Mouse (Mus musculus) embryonic facial prominence, embryonic 12.5 days (tissue): ENCODE measurements around the gene Dnajc12. TPM values are rescaled to one million over a fixed set of nuclear protein-coding genes. Genes with fewer than 3 reads are reported as not detected.
A peak's percentile ranks its signal among the peaks of the same experiment; 100 is the strongest.
"Not testable (repeated sequence)": the region's sequence is repeated elsewhere in the genome, so short reads cannot be mapped to it uniquely, and the experiment has no call there.

Experiments used
- ATAC-seq: fragments of 200-750 bp; cut with Nextera tagmentation; 2 replicates; pipeline ENCODE4 v1.8.0; 2017; ENCODE audit not compliant: insufficient number of reproducible peaks, insufficient read depth, low FRiP score, low TSS enrichment
- H3K27ac ChIP-seq: fragments of 300-500 bp; sonication (generic); 2 replicates; pipeline ENCODE4 v1.5.1; 2016; ENCODE audit warnings: mild to moderate bottlenecking
- H3K27me3 ChIP-seq: fragments of 300-500 bp; sonication (generic); 2 replicates; pipeline ENCODE4 v1.6.1; 2016; ENCODE audit warnings: mild to moderate bottlenecking, moderate library complexity
- H3K36me3 ChIP-seq: fragments of 300-500 bp; sonication (generic); 2 replicates; pipeline ENCODE4 v1.6.1; 2016; ENCODE audit warnings: mild to moderate bottlenecking
- H3K4me1 ChIP-seq: fragments of 300-500 bp; sonication (generic); 2 replicates; pipeline ENCODE4 v1.6.1; 2016
- H3K4me2 ChIP-seq: fragments of 300-500 bp; sonication (generic); replicated peaks from 2 replicates; pipeline ENCODE4 v1.6.1; 2016; ENCODE audit warnings: mild to moderate bottlenecking, moderate library complexity
- H3K4me3 ChIP-seq: fragments of 300-500 bp; sonication (generic); 2 replicates; pipeline ENCODE4 v1.5.1; 2016; ENCODE audit warnings: mild to moderate bottlenecking
- H3K9ac ChIP-seq: fragments of 300-500 bp; sonication (generic); 2 replicates; pipeline ENCODE4 v1.6.1; 2016; ENCODE audit warnings: mild to moderate bottlenecking, moderate library complexity
- H3K9me3 ChIP-seq: fragments of 300-500 bp; sonication (generic); 2 replicates; pipeline ENCODE4 v1.6.1; 2016; ENCODE audit warnings: mild to moderate bottlenecking, moderate library complexity
- WGBS: fragments of 180-500 bp; shearing (Covaris S2); methylation state at CpG from one replicate; pipeline ENCODE4 v1.1.7; 2016; 5-methylcytosine and 5-hydroxymethylcytosine counted together
- polyA plus RNA-seq: library from polyadenylated mRNA; unstranded; fragments of >200 nt; fragmentation: Nextera tagmentation; extraction: Ambion mirVana; gene quantifications from 2 replicates; pipeline ENCODE4 v1.2.1, GENCODE M21; 2016

The Dnajc12 gene
- polyA plus RNA-seq, 1 experiment from 2014 or later: 11.0 TPM

GRCm38 (mm10) chr10:63360502-63360901 lies 21.7 kb upstream of the Dnajc12 start:
- no peak overlapping the region for H3K4me2 ChIP-seq
- no peak for ATAC-seq
- 42% methylated on average over 1 of the region's 1 CpGs for WGBS
- H3K9ac ChIP-seq: no peak overlapping the region
- no peaks in the 10 kb centered on the region for H3K27me3 ChIP-seq
- H3K36me3 ChIP-seq: no peaks in the 10 kb centered on the region
- no peaks in the 10 kb centered on the region for H3K4me1 ChIP-seq
- no peak overlapping the region for H3K4me3 ChIP-seq
- H3K9me3 ChIP-seq: no peaks in the 10 kb centered on the region
- H3K27ac ChIP-seq: no peak overlapping the region

- Histone ChIP-seq H3K9ac (no peak overlapping the region), H3K27me3 (no peaks in the 10 kb centered on the region), H3K27ac (no peak overlapping the region), H3K9me3 (no peaks in the 10 kb centered on the region), H3K4me2 (peak overlapping the region; percentile 11; the same call in 1 of the 2 replicates), H3K4me1 (no peaks in the 10 kb centered on the region), H3K36me3 (no peaks in the 10 kb centered on the region), H3K4me3 (no peak overlapping the region)
- no peak for ATAC-seq
- 56% methylated on average over 7 of the region's 7 CpGs for whole genome bisulfite sequencing
Measured at GRCm38 (mm10) chr10:63365918-63366455, 16.3 kb upstream of the Dnajc12 start.

GRCm38 (mm10) chr10:63367386-63367785 lies 14.9 kb upstream of the Dnajc12 start:
- 69% methylated on average over 6 of the region's 6 CpGs for WGBS
- Histone ChIP-seq H3K27me3 (no peaks in the 10 kb centered on the region), H3K36me3 (no peaks in the 10 kb centered on the region), H3K4me2 (no peak overlapping the region), H3K4me3 (no peak overlapping the region), H3K4me1 (no peaks in the 10 kb centered on the region), H3K9ac (no peak overlapping the region), H3K27ac (no peak overlapping the region), H3K9me3 (no peaks in the 10 kb centered on the region)
- ATAC-seq: no peak

- no peak for ATAC-seq
- Histone ChIP-seq H3K4me3 (no peak overlapping the region), H3K9ac (no peak overlapping the region), H3K27me3 (no peaks in the 10 kb centered on the region), H3K4me1 (no peaks in the 10 kb centered on the region), H3K9me3 (no peaks in the 10 kb centered on the region), H3K27ac (no peak overlapping the region), H3K36me3 (no peaks in the 10 kb centered on the region), H3K4me2 (no peak overlapping the region)
- WGBS: 82% methylated on average over 3 of the region's 3 CpGs
Measured at GRCm38 (mm10) chr10:63368041-63368440, 14.2 kb upstream of the Dnajc12 start.

GRCm38 (mm10) chr10:63376303-63376702 lies 5.9 kb upstream of the Dnajc12 start:
- Histone ChIP-seq H3K9ac (no peak overlapping the region), H3K4me3 (no peak overlapping the region), H3K36me3 (no peaks in the 10 kb centered on the region), H3K27me3 (peaks cover 7% of the 10 kb centered on the region; the same call in 1 of the 2 replicates), H3K4me1 (no peaks in the 10 kb centered on the region), H3K4me2 (no peak overlapping the region), H3K27ac (no peak overlapping the region), H3K9me3 (no peaks in the 10 kb centered on the region)
- no peak for ATAC-seq
- WGBS: 83% methylated on average over 5 of the region's 5 CpGs

- H3K27me3 ChIP-seq: peaks cover 7% of the 10 kb centered on the region; the same call in 1 of the 2 replicates
- H3K27ac ChIP-seq: no peak overlapping the region
- no peak overlapping the region for H3K9ac ChIP-seq
- WGBS: 21% methylated on average over 9 of the region's 9 CpGs
- H3K4me3 ChIP-seq: no peak overlapping the region
- H3K4me1 ChIP-seq: no peaks in the 10 kb centered on the region
- no peak overlapping the region for H3K4me2 ChIP-seq
- no peaks in the 10 kb centered on the region for H3K36me3 ChIP-seq
- no peaks in the 10 kb centered on the region for H3K9me3 ChIP-seq
- no peak for ATAC-seq
Measured at GRCm38 (mm10) chr10:63377468-63377867, 4.8 kb upstream of the Dnajc12 start.

- Histone ChIP-seq H3K4me1 (no peaks in the 10 kb centered on the region), H3K9ac (no peak overlapping the region), H3K4me3 (no peak overlapping the region), H3K9me3 (no peaks in the 10 kb centered on the region), H3K4me2 (no peak overlapping the region), H3K27ac (no peak overlapping the region), H3K36me3 (no peaks in the 10 kb centered on the region), H3K27me3 (peaks cover 7% of the 10 kb centered on the region; the same call in 1 of the 2 replicates)
- ATAC-seq: no peak
- 69% methylated on average over 6 of the region's 6 CpGs for WGBS
Measured at GRCm38 (mm10) chr10:63378948-63379680, 3.1 kb upstream of the Dnajc12 start.

- no peak for ATAC-seq
- WGBS: 5% methylated on average over 24 of the region's 24 CpGs
- Histone ChIP-seq H3K4me1 (no peaks in the 10 kb centered on the region), H3K36me3 (no peaks in the 10 kb centered on the region), H3K4me3 (peak within 1 kb of the TSS; percentile 58), H3K4me2 (peak within 1 kb of the TSS; percentile 73), H3K9ac (peak within 1 kb of the TSS; percentile 51), H3K27ac (no peak within 1 kb of the TSS), H3K27me3 (peaks cover 7% of the 10 kb centered on the region; the same call in 1 of the 2 replicates), H3K9me3 (no peaks in the 10 kb centered on the region)
Measured at GRCm38 (mm10) chr10:63381498-63382280, 554 bp upstream of the Dnajc12 start, which contains the start of gene Sirt1. Gene Sirt1 (minus strand): TSS chr10:63381704.

GRCm38 (mm10) chr10:63385897-63386296 lies 3.7 kb downstream of the Dnajc12 start:
- not testable (repeated sequence) for H3K9ac ChIP-seq, H3K36me3 ChIP-seq, H3K27me3 ChIP-seq, ATAC-seq, H3K4me1 ChIP-seq, H3K27ac ChIP-seq, H3K9me3 ChIP-seq
- Histone ChIP-seq H3K4me3 (peak overlapping the region; percentile 61), H3K4me2 (peak overlapping the region; percentile 62)
- 26% methylated on average over 5 of the region's 5 CpGs for WGBS

- H3K9ac ChIP-seq: peak overlapping the region; percentile 57
- no peaks in the 10 kb centered on the region for H3K9me3 ChIP-seq
- H3K4me3 ChIP-seq: peak overlapping the region; percentile 61
- H3K36me3 ChIP-seq: no peaks in the 10 kb centered on the region
- H3K4me1 ChIP-seq: no peaks in the 10 kb centered on the region
- 0% methylated on average over 19 of the region's 19 CpGs for WGBS
- ATAC-seq: peak; percentile 37; the same call in 1 of the 2 replicates
- no peaks in the 10 kb centered on the region for H3K27me3 ChIP-seq
- H3K4me2 ChIP-seq: peak overlapping the region; percentile 62
- 0 out of 2 replicates have a peak overlapping the region, but pooled peaks have one; percentile 54 for H3K27ac ChIP-seq
Measured at GRCm38 (mm10) chr10:63386444-63386843, 4.2 kb downstream of the Dnajc12 start.

GRCm38 (mm10) chr10:63386991-63387390 lies 4.7 kb downstream of the Dnajc12 start:
- H3K36me3 ChIP-seq: no peaks in the 10 kb centered on the region
- no peak for ATAC-seq
- H3K4me2 ChIP-seq: peak overlapping the region; percentile 62
- H3K9me3 ChIP-seq: no peaks in the 10 kb centered on the region
- 2% methylated on average over 10 of the region's 10 CpGs for WGBS
- no peaks in the 10 kb centered on the region for H3K4me1 ChIP-seq
- H3K9ac ChIP-seq: peak overlapping the region; percentile 57
- peak overlapping the region; percentile 61 for H3K4me3 ChIP-seq
- no peak overlapping the region for H3K27ac ChIP-seq
- no peaks in the 10 kb centered on the region for H3K27me3 ChIP-seq
